Mouse (Mus musculus) E14TG2a.4 (cell line): ENCODE data around the gene Aplp1.

Experiments
- CTCF ChIP-seq: conservative IDR thresholded peaks from 2 replicates; pipeline ENCODE4 v1.5.1; 2014; ENCODE audit warnings: low read length
- NANOG ChIP-seq: IDR thresholded peaks from 2 replicates; pipeline ENCODE4 v1.6.1; 2014; ENCODE audit warnings: borderline replicate concordance, low read length, mixed read lengths
- POU5F1 ChIP-seq: IDR thresholded peaks from 2 replicates; pipeline ENCODE4 v1.6.1; 2014; ENCODE audit warnings: low read length, borderline replicate concordance

DNA sequence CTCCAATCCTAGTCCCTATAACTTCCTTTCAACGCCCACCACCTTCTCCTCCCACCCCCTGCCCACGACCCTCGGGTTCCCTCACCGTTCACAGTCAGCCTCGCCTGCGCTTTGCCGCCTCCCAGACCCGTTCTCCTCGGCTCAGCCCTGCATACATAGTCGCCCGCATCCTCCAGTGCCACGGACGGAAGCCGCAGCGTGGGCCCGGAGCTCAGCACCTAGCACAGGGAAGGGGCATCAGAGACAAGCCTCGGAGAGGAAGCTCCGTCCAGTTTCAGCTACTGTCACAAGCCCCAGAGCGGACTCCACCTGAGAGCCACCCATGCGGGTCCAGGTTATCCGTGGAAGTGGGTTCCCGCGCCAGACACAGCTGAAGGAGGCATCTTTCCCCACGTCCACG is 8.0 kb upstream of the Aplp1 start:
- TF ChIP-seq CTCF (no peak), POU5F1 (no peak), NANOG (no peak)
